Mouse (Mus musculus) heart, adult 2 months (tissue): Measurements from ENCODE around the gene Gm15557.

Source experiments
- CTCF ChIP-seq: fragments of 200-600 bp; IDR thresholded peaks from 2 replicates; pipeline ENCODE4 v1.8.1; 2022; ENCODE audit warnings: antibody characterized with exemption, mild to moderate bottlenecking, moderate library complexity
- EP300 ChIP-seq: fragments of 200-500 bp; IDR thresholded peaks from 2 replicates; pipeline ENCODE4 v1.6.1; 2011; ENCODE audit warnings: low read depth, low read length, control low read depth; ENCODE audit not compliant: insufficient read depth
- POLR2A ChIP-seq: fragments of 200-500 bp; IDR thresholded peaks from 2 replicates; pipeline ENCODE4 v1.6.1; 2011; ENCODE audit warnings: mild to moderate bottlenecking, low read depth, low read length, control low read depth; ENCODE audit not compliant: insufficient read depth

DNA sequence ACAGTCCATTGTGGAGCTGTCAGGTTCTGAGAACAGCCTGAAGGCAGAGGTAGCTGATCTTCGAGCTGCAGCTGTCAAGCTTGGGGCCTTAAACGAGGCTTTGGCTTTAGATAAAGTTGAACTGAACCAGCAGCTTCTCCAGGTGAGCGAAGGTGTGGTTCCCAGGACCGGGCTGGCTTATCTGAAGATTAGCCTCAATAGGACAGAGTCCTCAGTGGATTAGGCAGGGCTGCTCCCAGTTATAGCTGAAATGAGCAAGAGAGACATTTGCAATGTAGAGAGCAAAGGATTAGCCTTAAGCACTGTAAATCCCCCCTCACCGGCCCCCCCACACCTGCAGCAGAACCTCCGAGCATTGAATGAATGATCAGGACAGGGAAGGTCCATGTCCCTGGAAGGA lies 32.8 kb downstream of the Gm15557 start:
- TF ChIP-seq CTCF (no peak), POLR2A (no peak), EP300 (no peak)
